Mouse (Mus musculus) ES-E14 (cell line): ENCODE results near the gene Hdac4. TPM values are rescaled to one million over a fixed set of nuclear protein-coding genes. Genes with fewer than 3 reads are reported as not detected.

Experiments
- DNase-seq: peaks from one replicate; pipeline ENCODE4 v3.0.0-alpha.2; 2013; ENCODE audit warnings: low read depth, low spot score
- H3K27ac ChIP-seq: 2 replicates; pipeline ENCODE4 v1.5.1; 2012; ENCODE audit warnings: low read depth, mild to moderate bottlenecking, low read length, moderate library complexity, mixed read lengths; ENCODE audit not compliant: poor library complexity, insufficient read depth, severe bottlenecking
- H3K36me3 ChIP-seq: 2 replicates; pipeline ENCODE4 v1.6.1; 2012; ENCODE audit warnings: mild to moderate bottlenecking, low read length, moderate library complexity, mixed read lengths; ENCODE audit not compliant: control insufficient read depth, poor library complexity, insufficient read depth, severe bottlenecking
- H3K4me1 ChIP-seq, 2 experiments: fragments of 150-350 bp in 1 of 2; sonication (generic) in 1 of 2; 2 replicates each; pipeline ENCODE4 v1.6.1; 2012; ENCODE audit warnings: low read length in 2 of 2, mild to moderate bottlenecking in 1 of 2, mixed read lengths in 1 of 2; ENCODE audit not compliant: control insufficient read depth in 2 of 2, insufficient read depth in 2 of 2, poor library complexity in 1 of 2
- H3K4me3 ChIP-seq, 2 experiments: fragments of 150-350 bp in 1 of 2; sonication (generic) in 1 of 2; 2 replicates each; pipeline ENCODE4 v1.5.1; 2012; ENCODE audit warnings: low read length in 2 of 2, low read depth in 1 of 2, mild to moderate bottlenecking in 1 of 2, mixed read lengths in 1 of 2; ENCODE audit not compliant: insufficient read depth in 1 of 2, poor library complexity in 1 of 2, severe bottlenecking in 1 of 2
- H3K9ac ChIP-seq: 2 replicates; pipeline ENCODE4 v1.6.1; 2012; ENCODE audit warnings: low read depth, mild to moderate bottlenecking, low read length, mixed read lengths; ENCODE audit not compliant: poor library complexity, insufficient read depth, severe bottlenecking
- H3K9me3 ChIP-seq: fragments of 150-350 bp; sonication (generic); 2 replicates; pipeline ENCODE4 v1.6.1; 2012; ENCODE audit warnings: low read depth, mild to moderate bottlenecking, low read length; ENCODE audit not compliant: control insufficient read depth, insufficient read depth
- CHD2 ChIP-seq: IDR thresholded peaks from 2 replicates; pipeline ENCODE4 v1.6.1; 2014; ENCODE audit warnings: mild to moderate bottlenecking, low read depth, low read length, inconsistent platforms
- HCFC1 ChIP-seq: IDR thresholded peaks from 2 replicates; pipeline ENCODE4 v1.6.1; 2012; ENCODE audit warnings: low read length, inconsistent platforms, borderline replicate concordance; ENCODE audit not compliant: insufficient read depth
- MAFK ChIP-seq: IDR thresholded peaks from 2 replicates; pipeline ENCODE4 v1.6.1; 2014; ENCODE audit warnings: mild to moderate bottlenecking, low read depth, low read length, inconsistent platforms; ENCODE audit not compliant: insufficient read depth
- ZC3H11A ChIP-seq: IDR thresholded peaks from 2 replicates; pipeline ENCODE4 v1.6.1; 2012; ENCODE audit warnings: low read depth, mild to moderate bottlenecking, inconsistent platforms, low read length, borderline replicate concordance
- ZNF384 ChIP-seq: IDR thresholded peaks from 2 replicates; pipeline ENCODE4 v1.6.1; 2012; ENCODE audit warnings: low read depth, low read length, inconsistent platforms
- in situ Hi-C, 2 experiments: fragments of 600-800 bp; cut with MboI; formaldehyde crosslinking; loops; one replicate each; pipeline ENCODE4 v1.15.1; 2025; ENCODE audit warnings: low sequenced_read_pairs in 2 of 2, inconsistent platforms in 1 of 2; ENCODE audit not compliant: unreplicated experiment in 2 of 2
- total RNA-seq: library from RNA; depleted of rRNA; stranded (reverse); fragments of 300-350 nt; gene quantifications from 2 replicates; pipeline ENCODE4 v1.2.3, GENCODE M21; 2012

The Hdac4 gene
- total RNA-seq, 1 experiment = 24.1 TPM

DNA sequence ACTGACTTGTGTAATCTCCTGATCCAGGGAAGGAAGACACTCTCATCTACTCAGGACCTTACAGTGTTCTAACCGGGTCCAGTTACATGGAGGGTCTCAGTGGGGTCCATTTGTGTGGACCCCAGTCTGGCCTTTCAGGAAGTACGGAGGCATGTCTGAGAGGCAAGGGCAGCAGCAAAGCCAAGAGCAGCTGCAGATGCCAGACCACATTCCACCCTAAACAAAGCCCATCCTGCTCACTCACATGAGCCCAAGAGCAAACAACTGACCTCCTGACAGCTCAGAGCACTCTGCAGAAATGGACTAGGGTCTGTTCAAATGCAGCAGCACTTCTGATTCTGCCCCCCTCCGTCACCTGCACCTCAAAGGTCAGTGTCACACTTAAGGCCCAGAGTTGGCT is 18.3 kb downstream of the Hdac4 start:
- Histone ChIP-seq H3K9me3 (no peaks in the 10 kb centered on the region), H3K36me3 (0 out of 2 replicates have a peak, but pooled peaks cover 2% of the 10 kb centered on the region), H3K4me3 (no peak overlapping the region), H3K4me1 (peaks cover 6 to 9% of the 10 kb centered on the region in 2 experiments), H3K27ac (no peak overlapping the region), H3K9ac (no peak overlapping the region)
- no peak for TF ChIP-seq MAFK
- no peak for TF ChIP-seq HCFC1
- TF ChIP-seq ZNF384 = no peak
- no peak for TF ChIP-seq CHD2
- TF ChIP-seq ZC3H11A = no peak
- no peak for DNase-seq
- in situ Hi-C loops = no loop called here

GRCm38 (mm10) chr1:92175266-92175665 is 20.2 kb downstream of the Hdac4 start:
- Histone ChIP-seq H3K36me3 (0 out of 2 replicates have a peak, but pooled peaks cover 2% of the 10 kb centered on the region), H3K9ac (no peak overlapping the region), H3K4me3 (no peak overlapping the region), H3K4me1 (peaks cover 0 to 7% of the 10 kb centered on the region in 2 experiments; a peak in 1 of 4 replicates), H3K27ac (no peak overlapping the region), H3K9me3 (no peaks in the 10 kb centered on the region)
- TF ChIP-seq MAFK = no peak
- TF ChIP-seq CHD2 = no peak
- no peak for TF ChIP-seq HCFC1
- no peak for TF ChIP-seq ZC3H11A
- no peak for TF ChIP-seq ZNF384
- no peak for DNase-seq
- in situ Hi-C loops = no loop called here

- in situ Hi-C loops = no loop called here
- DNase-seq = no peak
- H3K4me1 ChIP-seq = peaks cover 0 to 7% of the 10 kb centered on the region in 2 experiments; a peak in 1 of 4 replicates
- no peak overlapping the region for H3K9ac ChIP-seq
- H3K36me3 ChIP-seq = 0 out of 2 replicates have a peak, but pooled peaks cover 2% of the 10 kb centered on the region
- H3K9me3 ChIP-seq = no peaks in the 10 kb centered on the region
- TF ChIP-seq ZNF384 (no peak), CHD2 (no peak), ZC3H11A (no peak), MAFK (no peak), HCFC1 (no peak)
- H3K27ac ChIP-seq = no peak overlapping the region
- no peak overlapping the region for H3K4me3 ChIP-seq
Measured at GRCm38 (mm10) chr1:92174898-92175255, 20.6 kb downstream of the Hdac4 start.

DNA sequence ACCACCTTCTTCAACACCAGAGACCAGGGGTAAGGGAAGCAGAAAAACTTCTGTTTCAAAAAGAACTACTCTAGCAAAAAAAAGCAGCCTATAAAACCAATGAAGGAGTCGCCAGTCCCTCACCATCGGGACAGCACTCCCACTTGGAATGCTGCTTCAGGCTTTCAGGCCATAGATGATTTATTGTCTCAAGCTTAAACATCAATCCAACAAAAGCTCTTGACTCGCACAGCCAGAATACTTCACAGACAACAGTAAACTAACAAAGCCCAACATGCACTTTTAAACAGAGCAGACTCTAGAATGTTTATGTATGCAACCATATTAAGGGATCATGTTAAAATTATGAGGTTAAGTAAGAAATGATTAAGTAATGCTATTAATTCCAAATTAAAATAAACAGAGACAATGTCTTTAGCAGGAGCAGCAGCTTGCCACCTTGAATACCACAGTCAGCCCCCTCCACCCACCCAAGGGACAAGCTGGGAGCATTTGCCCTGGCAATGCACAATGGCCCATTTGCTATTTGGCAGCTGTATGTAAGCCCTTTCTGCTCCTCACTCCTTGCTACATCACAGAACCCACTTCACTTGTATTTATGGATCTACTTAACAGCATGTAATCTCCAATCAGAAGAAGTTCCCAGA is 21.1 kb downstream of the Hdac4 start:
- H3K4me3 ChIP-seq = no peak overlapping the region
- no peak for DNase-seq
- H3K36me3 ChIP-seq = 0 out of 2 replicates have a peak, but pooled peaks cover 2% of the 10 kb centered on the region
- no peaks in the 10 kb centered on the region for H3K9me3 ChIP-seq
- no peak overlapping the region for H3K27ac ChIP-seq
- H3K9ac ChIP-seq = no peak overlapping the region
- peaks cover 0 to 9% of the 10 kb centered on the region in 2 experiments; a peak in 1 of 4 replicates for H3K4me1 ChIP-seq
- in situ Hi-C loops = no loop called here
- TF ChIP-seq HCFC1 = no peak
- no peak for TF ChIP-seq ZC3H11A
- TF ChIP-seq MAFK = no peak
- no peak for TF ChIP-seq ZNF384
- TF ChIP-seq CHD2 = no peak
